Mouse (Mus musculus) myocyte (in vitro differentiated cells): ENCODE measurements at regions not wholly inside any gene's neighbourhood (a gene's known extent, or its start where the extent isn't known, plus 50 kb on each side); places are given as distances from the start of the nearest gene placed in this dataset.

Experiments used
- CEBPB ChIP-seq: IDR thresholded peaks from 2 replicates; pipeline ENCODE4 v1.6.1; 2011; ENCODE audit warnings: mild to moderate bottlenecking, moderate library complexity; ENCODE audit not compliant: poor library complexity, insufficient read depth, severe bottlenecking
- E2F4 ChIP-seq: IDR thresholded peaks from one replicate; pipeline ENCODE4 v1.6.1; 2011; ENCODE audit warnings: mild to moderate bottlenecking, control low read depth, moderate library complexity; ENCODE audit not compliant: insufficient read depth
- MAX ChIP-seq: IDR thresholded peaks from one replicate; pipeline ENCODE4 v1.6.1; 2011; ENCODE audit warnings: low read depth, mild to moderate bottlenecking, control low read depth
- MYOD1 ChIP-seq, 3 experiments: IDR thresholded peaks; one replicate each; pipeline ENCODE4 v1.6.1; 2011; ENCODE audit warnings: control low read depth in 2 of 3, low read depth in 2 of 3, mild to moderate bottlenecking in 2 of 3, moderate library complexity in 1 of 3; ENCODE audit not compliant: insufficient read length in 2 of 3, control insufficient read depth in 1 of 3
- POLR2A ChIP-seq: IDR thresholded peaks from one replicate; pipeline ENCODE4 v1.6.1; 2011; ENCODE audit warnings: low read depth, mild to moderate bottlenecking, control low read depth, moderate library complexity; ENCODE audit not compliant: insufficient read length
- TCF3 ChIP-seq: IDR thresholded peaks from one replicate; pipeline ENCODE4 v1.6.1; 2011; ENCODE audit warnings: low read depth, control low read depth; ENCODE audit not compliant: insufficient read length
- USF1 ChIP-seq: IDR thresholded peaks from one replicate; pipeline ENCODE4 v1.6.1; 2011; ENCODE audit warnings: low read depth, mild to moderate bottlenecking, control low read depth, moderate library complexity

DNA sequence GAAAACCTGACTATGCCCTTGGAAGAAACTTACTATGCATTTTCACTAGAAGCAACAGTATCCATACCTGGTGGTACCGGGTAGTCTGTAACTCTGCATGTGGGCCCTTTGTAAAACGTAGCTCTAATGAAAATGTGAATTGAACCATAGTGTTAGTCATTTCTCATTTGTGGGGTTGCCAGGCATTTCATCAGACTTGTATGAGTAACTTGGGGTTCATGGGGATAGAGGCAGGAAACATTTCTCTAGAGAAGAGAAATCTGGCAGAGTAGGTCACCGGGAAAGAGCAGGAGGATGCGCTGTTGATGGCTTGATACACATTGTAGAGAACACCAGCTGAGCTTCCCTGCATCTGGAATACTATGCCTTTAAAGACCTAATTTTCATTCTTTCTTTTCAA, 70.2 kb upstream of the 1810046K07Rik start:
- no peak for TF ChIP-seq MYOD1 (IDR thresholded peaks at IDR 0.05; ENCODE audit: control insufficient read depth in 1 of 3, insufficient read length in 2 of 3, low read depth in 2 of 3)
- TF ChIP-seq POLR2A: no peak
- peak; percentile 88 for TF ChIP-seq CEBPB
- no peak for TF ChIP-seq USF1
- no peak for TF ChIP-seq TCF3
- TF ChIP-seq MAX: no peak
- no peak for TF ChIP-seq E2F4
